Mouse (Mus musculus) midbrain, postnatal 0 days (tissue): Measurements from ENCODE around the gene Far2. TPM values are rescaled to one million over a fixed set of nuclear protein-coding genes. Genes with fewer than 3 reads are reported as not detected.
"Not testable (repeated sequence)": the region's sequence is repeated elsewhere in the genome, so short reads cannot be mapped to it uniquely, and the experiment has no call there.

ENCODE experiments used
- ATAC-seq: fragments of 200-750 bp; cut with Nextera tagmentation; 2 replicates; pipeline ENCODE4 v1.8.0; 2017; ENCODE audit warnings: moderate number of reproducible peaks, mild to moderate bottlenecking, moderate TSS enrichment, moderate library complexity; ENCODE audit not compliant: low FRiP score
- DNase-seq: peaks from one replicate; pipeline ENCODE4 v3.0.0-alpha.2; 2015; ENCODE audit warnings: low spot score
- H3K27ac ChIP-seq: fragments of 300-500 bp; sonication (generic); 2 replicates; pipeline ENCODE4 v1.5.1; 2014; ENCODE audit warnings: low read depth, mild to moderate bottlenecking, low read length, mixed read lengths
- H3K27me3 ChIP-seq: fragments of 300-500 bp; sonication (generic); 2 replicates; pipeline ENCODE4 v1.6.1; 2014; ENCODE audit warnings: low read length, control low read depth, mixed read lengths; ENCODE audit not compliant: insufficient read depth
- H3K36me3 ChIP-seq: fragments of 300-500 bp; sonication (generic); 2 replicates; pipeline ENCODE4 v1.6.1; 2014; ENCODE audit warnings: low read length, control low read depth, mixed read lengths; ENCODE audit not compliant: insufficient read depth
- H3K4me1 ChIP-seq: fragments of 300-500 bp; sonication (generic); 2 replicates; pipeline ENCODE4 v1.6.1; 2014; ENCODE audit warnings: mild to moderate bottlenecking, control low read depth, antibody characterized with exemption, low read length, mixed read lengths; ENCODE audit not compliant: insufficient read depth
- H3K4me2 ChIP-seq: fragments of 300-500 bp; sonication (generic); 2 replicates; pipeline ENCODE4 v1.6.1; 2014; ENCODE audit warnings: low read depth, mild to moderate bottlenecking, low read length, mixed read lengths; ENCODE audit not compliant: poor library complexity, severe bottlenecking
- H3K4me3 ChIP-seq: fragments of 300-500 bp; sonication (generic); 2 replicates; pipeline ENCODE4 v1.5.1; 2014; ENCODE audit warnings: low read depth, mild to moderate bottlenecking, low read length, moderate library complexity
- H3K9ac ChIP-seq: fragments of 300-500 bp; sonication (generic); replicated peaks from 2 replicates; pipeline ENCODE4 v1.6.1; 2014; ENCODE audit warnings: mild to moderate bottlenecking, low read length, moderate library complexity, mixed read lengths; ENCODE audit not compliant: poor library complexity, severe bottlenecking
- H3K9me3 ChIP-seq: fragments of 300-500 bp; sonication (generic); 2 replicates; pipeline ENCODE4 v1.6.1; 2016; ENCODE audit warnings: low read length, control low read depth
- CTCF ChIP-seq: IDR thresholded peaks from 2 replicates; pipeline ENCODE4 v1.5.1; 2016; ENCODE audit warnings: antibody characterized with exemption, mild to moderate bottlenecking
- WGBS: fragments of 180-500 bp; shearing (Covaris S2); extraction: QIAGEN DNeasy Blood & Tissue Kit; methylation state at CpG from one replicate; pipeline ENCODE4 v1.1.7; 2014; 5-methylcytosine and 5-hydroxymethylcytosine counted together
- polyA plus RNA-seq: library from polyadenylated mRNA; unstranded; fragments of >200 nt; fragmentation: Nextera tagmentation; extraction: Ambion mirVana; gene quantifications from 2 replicates; pipeline ENCODE4 v1.2.1, GENCODE M21; 2015
- total RNA-seq: library from RNA; depleted of rRNA; stranded (reverse); fragments of >200 nt; gene quantifications from 2 replicates; pipeline ENCODE4 v1.2.3, GENCODE M21; 2014

Far2 gene
- total and polyA plus RNA-seq, 2 experiments from 2014 or later = 34.9 to 40.2 TPM

GRCm38 (mm10) chr6:148108741-148109472 lies 61.8 kb downstream of the Far2 start:
- no peak for TF ChIP-seq CTCF
- no peaks in the 10 kb centered on the region for H3K4me1 ChIP-seq
- no peak overlapping the region for H3K4me2 ChIP-seq
- H3K9ac ChIP-seq = no peak overlapping the region
- DNase-seq (no peak), ATAC-seq (0 out of 2 replicates have a peak, but pooled peaks have one; percentile 27)
- H3K9me3 ChIP-seq = no peaks in the 10 kb centered on the region
- no peaks in the 10 kb centered on the region for H3K36me3 ChIP-seq
- 57% methylated on average over 8 of the region's 8 CpGs for WGBS
- H3K27ac ChIP-seq = no peak overlapping the region
- no peak overlapping the region for H3K4me3 ChIP-seq
- no peaks in the 10 kb centered on the region for H3K27me3 ChIP-seq

GRCm38 (mm10) chr6:148110996-148111633 lies 64.1 kb downstream of the Far2 start:
- ATAC-seq (no peak), DNase-seq (no peak)
- no peak overlapping the region for H3K4me2 ChIP-seq
- H3K9me3 ChIP-seq = no peaks in the 10 kb centered on the region
- no peaks in the 10 kb centered on the region for H3K36me3 ChIP-seq
- H3K27ac ChIP-seq = no peak overlapping the region
- no peaks in the 10 kb centered on the region for H3K27me3 ChIP-seq
- no peak for TF ChIP-seq CTCF
- no peak overlapping the region for H3K4me3 ChIP-seq
- WGBS = 85% methylated on average over 2 of the region's 2 CpGs
- no peaks in the 10 kb centered on the region for H3K4me1 ChIP-seq
- no peak overlapping the region for H3K9ac ChIP-seq

- WGBS = 86% methylated on average over 5 of the region's 5 CpGs
- ATAC-seq = no peak
These were observed 69.3 kb downstream of the Far2 start for GRCm38 (mm10) chr6:148116371-148116770.

GRCm38 (mm10) chr6:148116907-148117306 lies 69.8 kb downstream of the Far2 start:
- no peak overlapping the region for H3K27ac ChIP-seq
- 80% methylated on average over 3 of the region's 3 CpGs for WGBS
- H3K27me3 ChIP-seq = no peaks in the 10 kb centered on the region
- H3K36me3 ChIP-seq = no peaks in the 10 kb centered on the region
- ATAC-seq (no peak), DNase-seq (no peak)
- no peaks in the 10 kb centered on the region for H3K9me3 ChIP-seq
- H3K4me1 ChIP-seq = no peaks in the 10 kb centered on the region
- TF ChIP-seq CTCF = no peak
- no peak overlapping the region for H3K4me3 ChIP-seq
- no peak overlapping the region for H3K9ac ChIP-seq
- no peak overlapping the region for H3K4me2 ChIP-seq

More at GRCm38 (mm10) chr6:148116371-148116770, 69.3 kb downstream of the Far2 start:
- no peak overlapping the region for H3K4me3 ChIP-seq
- no peaks in the 10 kb centered on the region for H3K9me3 ChIP-seq
- H3K9ac ChIP-seq = no peak overlapping the region
- no peak overlapping the region for H3K27ac ChIP-seq
- no peaks in the 10 kb centered on the region for H3K4me1 ChIP-seq
- H3K27me3 ChIP-seq = no peaks in the 10 kb centered on the region
- no peak for TF ChIP-seq CTCF
- H3K36me3 ChIP-seq = no peaks in the 10 kb centered on the region
- DNase-seq = no peak
- H3K4me2 ChIP-seq = no peak overlapping the region

- DNase-seq = no peak
- H3K9ac ChIP-seq = no peak overlapping the region
- WGBS = 92% methylated on average over 1 of the region's 1 CpGs
These were observed 70.6 kb downstream of the Far2 start for GRCm38 (mm10) chr6:148117696-148118095.

GRCm38 (mm10) chr6:148120703-148121102 lies 73.6 kb downstream of the Far2 start:
- no peak overlapping the region for H3K27ac ChIP-seq
- H3K4me1 ChIP-seq = no peaks in the 10 kb centered on the region
- DNase-seq (no peak), ATAC-seq (no peak)
- WGBS = 87% methylated on average over 1 of the region's 1 CpGs
- TF ChIP-seq CTCF = no peak
- H3K4me3 ChIP-seq = no peak overlapping the region
- H3K27me3 ChIP-seq = no peaks in the 10 kb centered on the region
- H3K36me3 ChIP-seq = no peaks in the 10 kb centered on the region
- no peaks in the 10 kb centered on the region for H3K9me3 ChIP-seq
- H3K4me2 ChIP-seq = no peak overlapping the region
- H3K9ac ChIP-seq = no peak overlapping the region

More at GRCm38 (mm10) chr6:148117696-148118095, 70.6 kb downstream of the Far2 start:
- Histone ChIP-seq H3K4me2 (no peak overlapping the region), H3K36me3 (no peaks in the 10 kb centered on the region), H3K9me3 (no peaks in the 10 kb centered on the region), H3K27me3 (no peaks in the 10 kb centered on the region), H3K4me1 (no peaks in the 10 kb centered on the region), H3K27ac (no peak overlapping the region), H3K4me3 (no peak overlapping the region)
- no peak for TF ChIP-seq CTCF
- ATAC-seq = no peak

GRCm38 (mm10) chr6:148126851-148127250 lies 79.8 kb downstream of the Far2 start:
- 85% methylated on average over 10 of the region's 10 CpGs for WGBS
- DNase-seq, H3K4me3 ChIP-seq, H3K9me3 ChIP-seq, H3K9ac ChIP-seq, ATAC-seq, H3K36me3 ChIP-seq, H3K27ac ChIP-seq, H3K4me1 ChIP-seq, H3K27me3 ChIP-seq, H3K4me2 ChIP-seq: not testable (repeated sequence)
